Mouse (Mus musculus): ENCODE measurements around the gene Midn.

DNA sequence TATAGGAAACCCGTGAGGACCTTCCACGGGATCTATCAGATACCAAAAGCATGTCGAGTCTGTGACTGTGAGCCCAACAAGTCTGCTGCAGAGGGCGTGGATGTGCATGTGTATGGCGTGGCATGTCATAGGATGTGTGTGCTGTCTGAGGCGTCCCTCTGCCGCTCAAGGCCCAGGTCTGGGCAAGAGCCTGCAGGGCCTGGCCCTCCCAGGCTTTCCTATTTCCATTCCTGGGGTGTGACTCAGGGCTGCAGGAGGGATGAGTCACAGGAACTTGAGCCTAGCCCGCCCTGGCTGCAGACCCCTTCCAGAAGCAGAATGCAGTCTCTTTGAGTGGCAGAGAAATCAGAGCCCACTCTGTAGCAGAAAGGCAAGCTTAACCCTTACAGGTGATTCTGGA lies 15.6 kb downstream of the Midn start:
- TF ChIP-seq CTCF (IDR thresholded peaks at IDR 0.05; ENCODE audit: extremely low read depth, insufficient read depth, insufficient read length, insufficient replicate concordance) (no peak), POLR2A (IDR thresholded peaks at IDR 0.05; ENCODE audit: low read depth, low read length) (no peak)

Data from spleen, adult 2 months (tissue).